Mouse (Mus musculus): ENCODE measurements around the gene Pyy. TPM values are rescaled to one million over a fixed set of nuclear protein-coding genes. Genes with fewer than 3 reads are reported as not detected.

The Pyy gene
- polyA plus RNA-seq (2016; fragmentation: Nextera tagmentation; extraction: Ambion mirVana) = not detected in 2 replicates

DNA sequence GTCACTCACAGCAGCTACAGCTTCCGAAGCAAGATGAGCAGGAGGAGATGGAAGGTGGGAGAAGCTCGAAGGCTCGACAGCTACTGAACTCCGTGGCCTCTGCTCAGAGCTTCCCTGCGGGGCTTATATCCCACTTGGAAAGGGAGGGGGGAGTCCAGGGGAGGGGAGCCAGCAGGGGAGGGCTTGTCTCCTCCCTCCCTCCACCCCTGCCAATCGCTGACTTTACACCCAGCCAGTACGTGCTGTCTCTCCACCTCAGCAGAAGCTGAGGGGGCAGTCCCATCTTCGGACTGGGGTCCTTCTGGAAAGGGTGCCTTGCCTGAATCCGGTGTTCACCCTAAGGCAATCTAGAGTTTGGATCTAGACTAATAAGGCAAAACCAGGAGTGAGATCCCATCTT lies at the start of gene Pyy:
Pyy (minus strand) TSS at position 101 of the 400 bp plus-strand sequence.
- whole genome bisulfite sequencing = 18% methylated on average over 9 of the region's 9 CpGs
- peak within 1 kb of the TSS; percentile 20; the same call in 1 of the 2 replicates for H3K4me3 ChIP-seq
- no peaks in the 10 kb centered on the region for H3K36me3 ChIP-seq
- H3K27me3 ChIP-seq (ENCODE audit: low read depth, poor library complexity, severe bottlenecking) = peaks cover 83% of the 10 kb centered on the region
- H3K4me1 ChIP-seq = peaks cover 12% of the 10 kb centered on the region
- no peak for DNase-seq (ENCODE audit: low spot score)
- H3K27ac ChIP-seq = no peak within 1 kb of the TSS
- H3K9me3 ChIP-seq (replicated peaks) = no peaks in the 10 kb centered on the region

- WGBS = 10% methylated on average over 1 of the region's 1 CpGs
- Histone ChIP-seq H3K4me3 (no peak overlapping the region), H3K27me3 (ENCODE audit: low read depth, poor library complexity, severe bottlenecking) (no peaks in the 10 kb centered on the region), H3K27ac (no peak overlapping the region), H3K9me3 (replicated peaks) (no peaks in the 10 kb centered on the region), H3K4me1 (peaks cover 11% of the 10 kb centered on the region), H3K36me3 (peaks cover 45% of the 10 kb centered on the region)
- DNase-seq (ENCODE audit: low spot score) = no peak
Measured at GRCm38 (mm10) chr11:102156786-102157089, 49.1 kb upstream of the Pyy start.

- peaks cover 40% of the 10 kb centered on the region for H3K36me3 ChIP-seq
- peak within 1 kb of the TSS; percentile 64 for H3K4me3 ChIP-seq
- no peaks in the 10 kb centered on the region for H3K27me3 ChIP-seq (ENCODE audit: low read depth, poor library complexity, severe bottlenecking)
- peak; percentile 89 for DNase-seq (ENCODE audit: low spot score)
- peaks cover 11% of the 10 kb centered on the region for H3K4me1 ChIP-seq
- under 1% methylated on average over 37 of the region's 37 CpGs for WGBS
- H3K9me3 ChIP-seq (replicated peaks) = no peaks in the 10 kb centered on the region
- H3K27ac ChIP-seq = peak within 1 kb of the TSS; percentile 84
Measured at GRCm38 (mm10) chr11:102156039-102156785, 48.6 kb upstream of the Pyy start, which contains the start of gene Tmem101. Gene Tmem101 (minus strand): TSS chr11:102156404.

GRCm38 (mm10) chr11:102147213-102147989 lies 39.8 kb upstream of the Pyy start:
- Histone ChIP-seq H3K4me1 (peaks cover 30% of the 10 kb centered on the region), H3K36me3 (peaks cover 1% of the 10 kb centered on the region), H3K4me3 (peak overlapping the region; percentile 48), H3K9me3 (replicated peaks) (no peaks in the 10 kb centered on the region), H3K27ac (no peak overlapping the region), H3K27me3 (ENCODE audit: low read depth, poor library complexity, severe bottlenecking) (peaks cover 78% of the 10 kb centered on the region)
- DNase-seq (ENCODE audit: low spot score) = no peak
- WGBS = 13% methylated on average over 34 of the region's 34 CpGs

DNA sequence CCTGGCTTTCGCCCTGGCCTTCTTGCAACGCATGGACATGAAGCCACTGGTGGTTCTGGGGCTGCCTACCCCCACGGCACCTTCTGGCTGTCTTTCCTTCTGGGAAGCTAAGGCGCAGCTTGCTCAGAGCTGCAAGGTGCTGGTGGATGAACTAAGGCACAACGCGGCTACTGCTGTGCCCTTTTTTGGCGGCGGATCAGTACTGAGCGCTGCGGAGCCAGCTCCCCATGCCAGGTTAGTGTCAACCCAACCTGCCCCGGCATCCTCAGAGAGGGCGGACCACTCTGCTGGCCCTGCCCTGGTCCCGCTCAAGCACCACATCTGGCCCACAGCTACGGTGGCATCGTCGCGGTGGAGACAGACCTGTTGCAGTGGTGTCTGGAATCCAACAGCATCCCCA lies 38.9 kb upstream of the Pyy start:
- peak; percentile 46 for DNase-seq (ENCODE audit: low spot score)
- no peaks in the 10 kb centered on the region for H3K36me3 ChIP-seq

GRCm38 (mm10) chr11:102146005-102146404 lies 38.4 kb upstream of the Pyy start:
- WGBS = 3% methylated on average over 16 of the region's 16 CpGs
- H3K27me3 ChIP-seq (ENCODE audit: low read depth, poor library complexity, severe bottlenecking) = peaks cover 82% of the 10 kb centered on the region
- peak overlapping the region; percentile 48 for H3K4me3 ChIP-seq
- peak; percentile 50 for DNase-seq (ENCODE audit: low spot score)
- H3K27ac ChIP-seq = peak overlapping the region; percentile 19; the same call in 1 of the 2 replicates
- H3K9me3 ChIP-seq (replicated peaks) = no peaks in the 10 kb centered on the region
- H3K4me1 ChIP-seq = peaks cover 30% of the 10 kb centered on the region
- no peaks in the 10 kb centered on the region for H3K36me3 ChIP-seq

More for the DNA sequence above, 38.9 kb upstream of the Pyy start:
- Histone ChIP-seq H3K4me3 (peak overlapping the region; percentile 48), H3K4me1 (peaks cover 30% of the 10 kb centered on the region), H3K9me3 (replicated peaks) (no peaks in the 10 kb centered on the region), H3K27ac (peak overlapping the region; percentile 19; the same call in 1 of the 2 replicates), H3K27me3 (ENCODE audit: low read depth, poor library complexity, severe bottlenecking) (peaks cover 82% of the 10 kb centered on the region)
- WGBS = 10% methylated on average over 17 of the region's 17 CpGs

DNA sequence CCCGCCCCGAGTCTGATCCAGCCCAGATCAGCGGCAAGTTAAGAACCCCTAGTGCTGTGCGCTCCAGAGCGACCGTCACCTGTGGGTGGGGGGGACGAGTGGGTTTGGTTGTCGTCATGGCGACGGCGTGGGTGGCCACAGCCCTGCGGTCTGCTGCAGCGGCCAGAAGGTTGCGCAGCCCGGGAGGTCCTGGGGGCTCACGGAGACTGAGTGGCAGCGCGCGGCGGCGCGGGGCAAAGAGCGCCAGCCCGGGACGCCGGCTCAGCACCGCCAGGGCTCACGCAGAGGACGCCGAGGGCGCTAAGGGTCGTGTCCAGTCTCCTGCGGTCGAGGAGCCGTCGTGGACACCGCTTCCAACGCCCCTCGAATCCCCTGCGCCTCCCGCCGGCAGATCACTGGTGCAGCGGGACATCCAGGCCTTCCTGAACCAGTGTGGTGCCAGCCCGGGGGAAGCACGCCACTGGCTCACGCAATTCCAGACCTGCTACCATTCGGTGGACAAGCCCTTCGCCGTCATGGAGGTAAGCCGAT lies 37.9 kb upstream of the Pyy start, which contains the start of gene Nags:
Nags (plus strand) TSS at position 43 of the 531 bp plus-strand sequence.
- DNase-seq (ENCODE audit: low spot score) = peak; percentile 65
- peaks cover 30% of the 10 kb centered on the region for H3K4me1 ChIP-seq
- no peaks in the 10 kb centered on the region for H3K36me3 ChIP-seq
- peaks cover 82% of the 10 kb centered on the region for H3K27me3 ChIP-seq (ENCODE audit: low read depth, poor library complexity, severe bottlenecking)
- peak within 1 kb of the TSS; percentile 19 for H3K27ac ChIP-seq
- H3K4me3 ChIP-seq = peak within 1 kb of the TSS; percentile 48
- no peaks in the 10 kb centered on the region for H3K9me3 ChIP-seq (replicated peaks)
- 2% methylated on average over 50 of the region's 50 CpGs for WGBS

- Histone ChIP-seq H3K4me1 (peaks cover 30% of the 10 kb centered on the region), H3K36me3 (no peaks in the 10 kb centered on the region), H3K27me3 (ENCODE audit: low read depth, poor library complexity, severe bottlenecking) (peaks cover 81% of the 10 kb centered on the region), H3K4me3 (peak overlapping the region; percentile 48), H3K27ac (peak overlapping the region; percentile 6), H3K9me3 (replicated peaks) (no peaks in the 10 kb centered on the region)
- 20% methylated on average over 13 of the region's 13 CpGs for WGBS
- DNase-seq (ENCODE audit: low spot score) = no peak
Measured at GRCm38 (mm10) chr11:102144957-102145470, 37.4 kb upstream of the Pyy start.

GRCm38 (mm10) chr11:102142355-102142754 lies 34.7 kb upstream of the Pyy start:
- no peak overlapping the region for H3K4me3 ChIP-seq
- no peak for DNase-seq (ENCODE audit: low spot score)
- WGBS = 76% methylated on average over 7 of the region's 7 CpGs
- H3K27me3 ChIP-seq (ENCODE audit: low read depth, poor library complexity, severe bottlenecking) = peaks cover 71% of the 10 kb centered on the region
- H3K36me3 ChIP-seq = no peaks in the 10 kb centered on the region
- H3K4me1 ChIP-seq = peaks cover 31% of the 10 kb centered on the region
- H3K9me3 ChIP-seq (replicated peaks) = no peaks in the 10 kb centered on the region
- no peak overlapping the region for H3K27ac ChIP-seq

DNA sequence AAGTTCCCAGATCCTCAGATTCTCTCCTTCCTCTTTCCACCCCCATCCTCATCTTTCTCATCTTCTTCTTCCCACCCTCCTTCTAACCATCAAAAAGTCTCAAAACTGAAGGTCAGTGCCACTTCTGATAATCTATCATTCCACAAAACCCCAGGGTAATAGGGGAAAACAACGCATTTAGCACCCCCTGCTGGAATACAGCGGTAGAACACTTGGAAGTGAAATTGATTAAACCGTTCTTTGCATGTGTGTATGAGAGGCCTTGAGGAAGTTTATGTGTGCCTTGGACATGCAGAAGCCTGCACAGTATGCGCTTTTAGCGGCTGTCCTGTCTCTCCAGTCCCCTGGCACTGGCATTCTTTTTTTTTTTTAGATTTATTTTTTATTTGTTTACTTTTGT lies 32.9 kb upstream of the Pyy start:
- peaks cover 12% of the 10 kb centered on the region for H3K4me1 ChIP-seq
- H3K27ac ChIP-seq = no peak overlapping the region
- peaks cover 62% of the 10 kb centered on the region for H3K27me3 ChIP-seq (ENCODE audit: low read depth, poor library complexity, severe bottlenecking)
- H3K4me3 ChIP-seq = no peak overlapping the region
- WGBS = 4% methylated on average over 5 of the region's 5 CpGs
- no peaks in the 10 kb centered on the region for H3K36me3 ChIP-seq
- DNase-seq (ENCODE audit: low spot score) = peak; percentile 77
- H3K9me3 ChIP-seq (replicated peaks) = no peaks in the 10 kb centered on the region

GRCm38 (mm10) chr11:102138447-102138740 lies 30.8 kb upstream of the Pyy start:
- DNase-seq (ENCODE audit: low spot score) = peak; percentile 82
- Histone ChIP-seq H3K9me3 (replicated peaks) (no peaks in the 10 kb centered on the region), H3K4me3 (peak overlapping the region; percentile 41), H3K36me3 (no peaks in the 10 kb centered on the region), H3K4me1 (peaks cover 14% of the 10 kb centered on the region), H3K27ac (no peak overlapping the region), H3K27me3 (ENCODE audit: low read depth, poor library complexity, severe bottlenecking) (peaks cover 55% of the 10 kb centered on the region)
- WGBS = 1% methylated on average over 18 of the region's 18 CpGs

GRCm38 (mm10) chr11:102137625-102138446 lies 30.2 kb upstream of the Pyy start:
- peaks cover 50% of the 10 kb centered on the region for H3K27me3 ChIP-seq (ENCODE audit: low read depth, poor library complexity, severe bottlenecking)
- H3K27ac ChIP-seq = no peak overlapping the region
- WGBS = 51% methylated on average over 13 of the region's 13 CpGs
- no peak for DNase-seq (ENCODE audit: low spot score)
- H3K9me3 ChIP-seq (replicated peaks) = no peaks in the 10 kb centered on the region
- peak overlapping the region; percentile 41 for H3K4me3 ChIP-seq
- H3K36me3 ChIP-seq = no peaks in the 10 kb centered on the region
- peaks cover 14% of the 10 kb centered on the region for H3K4me1 ChIP-seq

All from limb, embryonic 10.5 days (tissue).